Mouse (Mus musculus) neural tube, embryonic 14.5 days (tissue): ENCODE results near the gene Fry. TPM values are rescaled to one million over a fixed set of nuclear protein-coding genes. Genes with fewer than 3 reads are reported as not detected.

Source experiments
- ATAC-seq: fragments of 200-750 bp; cut with Nextera tagmentation; 2 replicates; pipeline ENCODE4 v1.8.0; 2017; ENCODE audit warnings: low read depth, mild to moderate bottlenecking, moderate TSS enrichment, moderate library complexity
- H3K27ac ChIP-seq: fragments of 300-500 bp; sonication (generic); 2 replicates; pipeline ENCODE4 v1.5.1; 2014; ENCODE audit warnings: low read depth, mild to moderate bottlenecking, control low read depth, low read length, moderate library complexity, mixed read lengths
- H3K27me3 ChIP-seq: fragments of 300-500 bp; sonication (generic); 2 replicates; pipeline ENCODE4 v1.6.1; 2014; ENCODE audit warnings: low read length; ENCODE audit not compliant: control insufficient read depth, insufficient read depth
- H3K36me3 ChIP-seq: fragments of 300-500 bp; sonication (generic); 2 replicates; pipeline ENCODE4 v1.6.1; 2014; ENCODE audit warnings: low read length, mixed read lengths; ENCODE audit not compliant: control insufficient read depth, insufficient read depth
- H3K4me1 ChIP-seq: fragments of 300-500 bp; sonication (generic); 2 replicates; pipeline ENCODE4 v1.6.1; 2014; ENCODE audit warnings: low read length; ENCODE audit not compliant: control insufficient read depth, insufficient read depth
- H3K4me2 ChIP-seq: fragments of 300-500 bp; sonication (generic); 2 replicates; pipeline ENCODE4 v1.6.1; 2014; ENCODE audit warnings: mild to moderate bottlenecking, low read depth, low read length, control low read depth
- H3K4me3 ChIP-seq: fragments of 300-500 bp; sonication (generic); 2 replicates; pipeline ENCODE4 v1.5.1; 2014; ENCODE audit warnings: low read depth, low read length, control low read depth, mixed read lengths
- H3K9ac ChIP-seq: fragments of 300-500 bp; sonication (generic); replicated peaks from 2 replicates; pipeline ENCODE4 v1.6.1; 2014; ENCODE audit warnings: low read depth, mild to moderate bottlenecking, control low read depth, low read length, mixed read lengths
- H3K9me3 ChIP-seq: fragments of 300-500 bp; sonication (generic); 2 replicates; pipeline ENCODE4 v1.6.1; 2016; ENCODE audit warnings: low read length; ENCODE audit not compliant: control insufficient read depth
- WGBS: fragments of 180-500 bp; shearing (Covaris S2); extraction: QIAGEN DNeasy Blood & Tissue Kit; methylation state at CpG from one replicate; pipeline ENCODE4 v1.1.7; 2014; 5-methylcytosine and 5-hydroxymethylcytosine counted together
- polyA plus RNA-seq: library from polyadenylated mRNA; unstranded; fragments of >200 nt; fragmentation: Nextera tagmentation; extraction: Ambion mirVana; gene quantifications from 2 replicates; pipeline ENCODE4 v1.2.1, GENCODE M21; 2014

Fry gene
- polyA plus RNA-seq, 1 experiment from 2014 or later, result 85.1 TPM

DNA sequence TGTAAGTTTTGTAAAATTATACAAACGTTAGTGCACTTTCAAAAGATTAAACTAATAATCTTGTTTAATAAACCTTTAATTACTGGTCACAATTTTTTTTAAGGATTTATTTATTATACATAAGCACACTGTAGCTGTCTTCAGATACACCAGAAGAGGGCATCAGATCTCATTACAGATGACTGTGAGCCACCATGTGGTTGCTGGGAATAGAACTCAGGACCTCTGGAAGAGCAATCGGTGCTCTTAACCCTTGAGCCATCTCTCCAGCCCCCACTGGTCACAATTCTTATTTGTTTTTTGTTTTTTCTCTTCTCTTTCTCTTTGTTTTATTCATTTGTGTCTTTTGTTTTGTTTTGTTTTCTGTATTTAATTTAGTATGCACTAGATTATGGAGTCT, 406.8 kb downstream of the Fry start:
- Histone ChIP-seq H3K9ac (no peak overlapping the region), H3K4me1 (0 out of 2 replicates have a peak, but pooled peaks cover 3% of the 10 kb centered on the region), H3K36me3 (no peaks in the 10 kb centered on the region), H3K27me3 (no peaks in the 10 kb centered on the region), H3K27ac (no peak overlapping the region), H3K4me3 (no peak overlapping the region), H3K9me3 (no peaks in the 10 kb centered on the region), H3K4me2 (no peak overlapping the region)
- no peak for ATAC-seq
- 91% methylated on average over 2 of the region's 2 CpGs for WGBS

DNA sequence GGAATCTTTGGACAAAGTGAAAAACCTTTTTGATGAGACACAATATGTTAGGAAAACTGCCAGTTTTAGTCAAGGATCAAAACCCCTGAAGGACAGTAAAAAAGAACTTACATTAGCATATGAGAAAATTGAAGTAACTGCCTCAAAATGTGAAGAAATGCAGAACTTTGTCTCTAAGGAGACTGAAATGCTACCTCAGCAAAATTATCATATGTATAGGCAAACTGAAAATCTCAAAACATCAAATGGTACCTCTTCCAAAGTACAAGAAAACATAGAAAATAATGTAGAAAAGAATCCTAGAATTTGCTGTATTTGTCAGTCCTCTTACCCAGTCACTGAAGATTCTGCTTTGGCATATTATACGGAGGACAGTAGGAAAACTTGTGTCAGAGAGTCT, 422.9 kb downstream of the Fry start:
- H3K27me3 ChIP-seq, result no peaks in the 10 kb centered on the region
- no peak overlapping the region for H3K9ac ChIP-seq
- H3K9me3 ChIP-seq, result no peaks in the 10 kb centered on the region
- WGBS, result 98% methylated on average over 1 of the region's 1 CpGs
- no peak overlapping the region for H3K27ac ChIP-seq
- no peak overlapping the region for H3K4me2 ChIP-seq
- no peak overlapping the region for H3K4me3 ChIP-seq
- no peaks in the 10 kb centered on the region for H3K4me1 ChIP-seq
- no peak for ATAC-seq
- H3K36me3 ChIP-seq, result peaks cover 12% of the 10 kb centered on the region; the same call in 1 of the 2 replicates

DNA sequence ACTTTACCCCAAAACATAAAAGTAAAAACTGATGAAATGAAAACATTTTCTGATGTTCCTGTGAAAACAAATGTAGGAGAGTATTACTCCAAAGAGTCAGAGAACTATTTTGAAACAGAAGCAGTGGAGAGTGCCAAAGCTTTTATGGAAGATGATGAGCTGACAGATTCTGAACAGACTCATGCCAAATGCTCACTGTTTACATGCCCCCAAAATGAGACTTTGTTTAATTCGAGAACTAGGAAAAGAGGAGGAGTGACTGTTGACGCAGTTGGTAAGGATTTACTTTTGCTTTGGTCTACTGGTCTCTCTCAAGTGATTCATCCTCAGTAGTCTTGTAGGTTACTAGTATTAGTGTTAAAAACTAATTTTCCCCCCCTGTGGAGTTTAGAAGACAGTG, 424.7 kb downstream of the Fry start:
- Histone ChIP-seq H3K36me3 (peaks cover 6% of the 10 kb centered on the region; the same call in 1 of the 2 replicates), H3K9ac (no peak overlapping the region), H3K27ac (no peak overlapping the region), H3K4me2 (no peak overlapping the region), H3K9me3 (no peaks in the 10 kb centered on the region), H3K4me1 (no peaks in the 10 kb centered on the region), H3K4me3 (no peak overlapping the region), H3K27me3 (no peaks in the 10 kb centered on the region)
- no peak for ATAC-seq
- 94% methylated on average over 2 of the region's 2 CpGs for WGBS

Other genes with a start within 250 kb of the Fry start
- 0.89 and 1.4 TPM in 2 replicates for gene Rxfp2, start 100.0 kb upstream of the Fry start, polyA plus RNA-seq